Mouse (Mus musculus): Measurements from ENCODE around the gene Agpat1. TPM values are rescaled to one million over a fixed set of nuclear protein-coding genes. Genes with fewer than 3 reads are reported as not detected.

Gene Agpat1
- polyA plus RNA-seq, 1 experiment from 2014 or later = 61.7 TPM

- H3K4me3 ChIP-seq (ENCODE audit: low read length) = no peak overlapping the region
- no peak overlapping the region for H3K9ac ChIP-seq (ENCODE audit: low read depth, low read length)
- H3K27ac ChIP-seq (ENCODE audit: low read depth, low read length) = no peak overlapping the region
- H3K9me3 ChIP-seq (ENCODE audit: control insufficient read depth, low read length) = no peaks in the 10 kb centered on the region
- H3K27me3 ChIP-seq (ENCODE audit: control insufficient read depth, insufficient read depth, low read length) = no peaks in the 10 kb centered on the region
- H3K4me2 ChIP-seq (replicated peaks; ENCODE audit: low read depth, low read length) = no peak overlapping the region
- H3K36me3 ChIP-seq (ENCODE audit: control insufficient read depth, insufficient read depth, low read length) = peaks cover 53% of the 10 kb centered on the region
- WGBS = 87% methylated on average over 18 of the region's 18 CpGs
- H3K4me1 ChIP-seq (ENCODE audit: control insufficient read depth, insufficient read depth, low read length) = peaks cover 12% of the 10 kb centered on the region
- no peak for ATAC-seq (ENCODE audit: low FRiP score, low TSS enrichment)
These were observed 45.2 kb downstream of the Agpat1 start for GRCm38 (mm10) chr17:34649106-34649864.

- Histone ChIP-seq H3K27ac (ENCODE audit: low read depth, low read length) (no peak overlapping the region), H3K9me3 (ENCODE audit: control insufficient read depth, low read length) (no peaks in the 10 kb centered on the region), H3K4me1 (ENCODE audit: control insufficient read depth, insufficient read depth, low read length) (peaks cover 16% of the 10 kb centered on the region), H3K27me3 (ENCODE audit: control insufficient read depth, insufficient read depth, low read length) (no peaks in the 10 kb centered on the region), H3K9ac (ENCODE audit: low read depth, low read length) (no peak overlapping the region), H3K36me3 (ENCODE audit: control insufficient read depth, insufficient read depth, low read length) (peaks cover 57% of the 10 kb centered on the region), H3K4me2 (replicated peaks; ENCODE audit: low read depth, low read length) (no peak overlapping the region), H3K4me3 (ENCODE audit: low read length) (no peak overlapping the region)
- 92% methylated on average over 14 of the region's 14 CpGs for WGBS
- ATAC-seq (ENCODE audit: low FRiP score, low TSS enrichment) = no peak
These were observed 46.7 kb downstream of the Agpat1 start for GRCm38 (mm10) chr17:34650781-34651180.

GRCm38 (mm10) chr17:34651507-34652221 lies 47.6 kb downstream of the Agpat1 start:
- 57% methylated on average over 19 of the region's 19 CpGs for WGBS
- H3K9me3 ChIP-seq (ENCODE audit: control insufficient read depth, low read length) = no peaks in the 10 kb centered on the region

GRCm38 (mm10) chr17:34652546-34652945 lies 48.5 kb downstream of the Agpat1 start:
- Histone ChIP-seq H3K4me1 (ENCODE audit: control insufficient read depth, insufficient read depth, low read length) (peaks cover 16% of the 10 kb centered on the region), H3K9me3 (ENCODE audit: control insufficient read depth, low read length) (no peaks in the 10 kb centered on the region), H3K4me2 (replicated peaks; ENCODE audit: low read depth, low read length) (no peak overlapping the region), H3K9ac (ENCODE audit: low read depth, low read length) (no peak overlapping the region), H3K4me3 (ENCODE audit: low read length) (no peak overlapping the region), H3K36me3 (ENCODE audit: control insufficient read depth, insufficient read depth, low read length) (peaks cover 56% of the 10 kb centered on the region), H3K27me3 (ENCODE audit: control insufficient read depth, insufficient read depth, low read length) (no peaks in the 10 kb centered on the region), H3K27ac (ENCODE audit: low read depth, low read length) (no peak overlapping the region)
- ATAC-seq (ENCODE audit: low FRiP score, low TSS enrichment) = no peak
- 83% methylated on average over 10 of the region's 10 CpGs for WGBS

More at GRCm38 (mm10) chr17:34651507-34652221, 47.6 kb downstream of the Agpat1 start:
- Histone ChIP-seq H3K4me2 (replicated peaks; ENCODE audit: low read depth, low read length) (no peak overlapping the region), H3K4me1 (ENCODE audit: control insufficient read depth, insufficient read depth, low read length) (peaks cover 17% of the 10 kb centered on the region), H3K27ac (ENCODE audit: low read depth, low read length) (no peak overlapping the region), H3K9ac (ENCODE audit: low read depth, low read length) (no peak overlapping the region), H3K27me3 (ENCODE audit: control insufficient read depth, insufficient read depth, low read length) (no peaks in the 10 kb centered on the region), H3K4me3 (ENCODE audit: low read length) (no peak overlapping the region), H3K36me3 (ENCODE audit: control insufficient read depth, insufficient read depth, low read length) (peaks cover 56% of the 10 kb centered on the region)
- ATAC-seq (ENCODE audit: low FRiP score, low TSS enrichment) = no peak

- no peak for ATAC-seq (ENCODE audit: low FRiP score, low TSS enrichment)
- Histone ChIP-seq H3K9me3 (ENCODE audit: control insufficient read depth, low read length) (no peaks in the 10 kb centered on the region), H3K4me1 (ENCODE audit: control insufficient read depth, insufficient read depth, low read length) (peaks cover 12% of the 10 kb centered on the region; the same call in 1 of the 2 replicates), H3K27me3 (ENCODE audit: control insufficient read depth, insufficient read depth, low read length) (no peaks in the 10 kb centered on the region), H3K9ac (ENCODE audit: low read depth, low read length) (no peak overlapping the region), H3K27ac (ENCODE audit: low read depth, low read length) (no peak overlapping the region), H3K4me3 (ENCODE audit: low read length) (no peak overlapping the region), H3K4me2 (replicated peaks; ENCODE audit: low read depth, low read length) (no peak overlapping the region), H3K36me3 (ENCODE audit: control insufficient read depth, insufficient read depth, low read length) (peaks cover 56% of the 10 kb centered on the region)
- 96% methylated on average over 8 of the region's 8 CpGs for WGBS
These were observed 48.9 kb downstream of the Agpat1 start for GRCm38 (mm10) chr17:34652985-34653384.

GRCm38 (mm10) chr17:34653746-34654285 lies 49.8 kb downstream of the Agpat1 start:
- Histone ChIP-seq H3K4me1 (ENCODE audit: control insufficient read depth, insufficient read depth, low read length) (0 out of 2 replicates have a peak, but pooled peaks cover 10% of the 10 kb centered on the region), H3K27ac (ENCODE audit: low read depth, low read length) (no peak overlapping the region), H3K36me3 (ENCODE audit: control insufficient read depth, insufficient read depth, low read length) (peaks cover 55% of the 10 kb centered on the region), H3K9me3 (ENCODE audit: control insufficient read depth, low read length) (no peaks in the 10 kb centered on the region), H3K4me3 (ENCODE audit: low read length) (no peak overlapping the region), H3K27me3 (ENCODE audit: control insufficient read depth, insufficient read depth, low read length) (peaks cover 4% of the 10 kb centered on the region; the same call in 1 of the 2 replicates), H3K9ac (ENCODE audit: low read depth, low read length) (no peak overlapping the region), H3K4me2 (replicated peaks; ENCODE audit: low read depth, low read length) (no peak overlapping the region)
- WGBS = 66% methylated on average over 9 of the region's 9 CpGs
- ATAC-seq (ENCODE audit: low FRiP score, low TSS enrichment) = no peak

- Histone ChIP-seq H3K4me1 (ENCODE audit: control insufficient read depth, insufficient read depth, low read length) (0 out of 2 replicates have a peak, but pooled peaks cover 10% of the 10 kb centered on the region), H3K9ac (ENCODE audit: low read depth, low read length) (no peak overlapping the region), H3K36me3 (ENCODE audit: control insufficient read depth, insufficient read depth, low read length) (peaks cover 50% of the 10 kb centered on the region), H3K27me3 (ENCODE audit: control insufficient read depth, insufficient read depth, low read length) (peaks cover 10% of the 10 kb centered on the region), H3K4me2 (replicated peaks; ENCODE audit: low read depth, low read length) (no peak overlapping the region), H3K9me3 (ENCODE audit: control insufficient read depth, low read length) (no peaks in the 10 kb centered on the region), H3K4me3 (ENCODE audit: low read length) (no peak overlapping the region), H3K27ac (ENCODE audit: low read depth, low read length) (no peak overlapping the region)
- no peak for ATAC-seq (ENCODE audit: low FRiP score, low TSS enrichment)
- WGBS = 91% methylated on average over 13 of the region's 13 CpGs
These were observed 50.3 kb downstream of the Agpat1 start for GRCm38 (mm10) chr17:34654392-34654791.

GRCm38 (mm10) chr17:34655160-34655559 lies 51.1 kb downstream of the Agpat1 start:
- peaks cover 45% of the 10 kb centered on the region for H3K36me3 ChIP-seq (ENCODE audit: control insufficient read depth, insufficient read depth, low read length)
- ATAC-seq (ENCODE audit: low FRiP score, low TSS enrichment) = 0 out of 2 replicates have a peak, but pooled peaks have one; percentile 2
- no peak overlapping the region for H3K9ac ChIP-seq (ENCODE audit: low read depth, low read length)

More at GRCm38 (mm10) chr17:34655160-34655559, 51.1 kb downstream of the Agpat1 start:
- H3K4me1 ChIP-seq (ENCODE audit: control insufficient read depth, insufficient read depth, low read length) = 0 out of 2 replicates have a peak, but pooled peaks cover 10% of the 10 kb centered on the region
- H3K27me3 ChIP-seq (ENCODE audit: control insufficient read depth, insufficient read depth, low read length) = peaks cover 16% of the 10 kb centered on the region
- H3K4me2 ChIP-seq (replicated peaks; ENCODE audit: low read depth, low read length) = no peak overlapping the region
- WGBS = 65% methylated on average over 7 of the region's 7 CpGs
- no peak overlapping the region for H3K4me3 ChIP-seq (ENCODE audit: low read length)
- no peak overlapping the region for H3K27ac ChIP-seq (ENCODE audit: low read depth, low read length)
- no peaks in the 10 kb centered on the region for H3K9me3 ChIP-seq (ENCODE audit: control insufficient read depth, low read length)

Measured in kidney, embryonic 14.5 days (tissue).